Mouse (Mus musculus): ENCODE measurements around the gene Olfr1105. TPM values are rescaled to one million over a fixed set of nuclear protein-coding genes. Genes with fewer than 3 reads are reported as not detected.

Gene Olfr1105
- not detected in 2 replicates for polyA plus RNA-seq (2015; fragmentation: Nextera tagmentation; extraction: Ambion mirVana)

DNA sequence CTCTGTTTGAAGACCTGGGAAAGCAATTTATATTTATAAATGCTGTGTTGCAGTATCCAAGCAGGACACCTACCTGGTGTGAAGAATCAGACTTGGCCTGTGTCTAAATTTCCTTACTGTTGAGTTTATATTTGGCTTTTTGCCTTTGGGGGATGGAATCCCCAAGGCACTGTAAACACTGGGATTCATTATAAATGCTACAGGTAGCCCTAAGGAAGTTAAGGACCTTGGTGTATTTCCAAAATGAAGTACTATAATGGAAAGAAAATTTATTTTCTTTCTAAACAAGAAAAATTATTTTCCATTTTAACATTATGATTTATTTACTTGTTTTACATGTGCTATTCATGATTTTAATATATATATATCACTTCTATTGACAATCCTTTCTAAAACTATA is at the start of gene Olfr1105:
Gene Olfr1105, minus strand, starts transcription at position 101 of the 400 bp plus-strand sequence.
- Histone ChIP-seq H3K4me3 (no peak within 1 kb of the TSS), H3K27me3 (replicated peaks) (no peaks in the 10 kb centered on the region), H3K27ac (no peak within 1 kb of the TSS), H3K36me3 (replicated peaks) (no peaks in the 10 kb centered on the region), H3K9ac (no peak within 1 kb of the TSS), H3K4me2 (no peak within 1 kb of the TSS), H3K9me3 (no peaks in the 10 kb centered on the region), H3K4me1 (no peaks in the 10 kb centered on the region)
- ATAC-seq (replicated peaks), result no peak

DNA sequence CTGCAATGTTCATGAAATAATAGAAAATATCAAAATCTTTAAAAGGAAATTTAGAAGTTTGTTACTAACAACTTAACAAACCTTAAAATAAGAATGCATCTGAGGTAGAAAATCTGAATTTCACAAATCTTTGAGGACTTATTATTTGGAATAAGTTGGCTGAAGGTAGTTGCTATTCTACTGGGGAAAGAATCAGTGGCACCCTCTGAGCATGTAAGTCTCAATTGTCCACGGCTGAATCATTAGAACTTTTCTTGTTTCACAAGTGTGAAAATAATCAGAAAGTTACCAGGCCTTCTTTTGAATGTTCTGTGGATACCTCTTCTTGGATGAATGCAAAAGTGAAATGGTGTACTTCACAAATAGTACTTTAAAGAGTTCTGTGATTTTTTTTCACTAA is 39.4 kb upstream of the Olfr1105 start, which contains the start of gene Olfr1107:
Gene Olfr1107, minus strand, starts transcription at position 101 of the 400 bp plus-strand sequence.
- no peak for ATAC-seq (replicated peaks)
- no peak within 1 kb of the TSS for H3K4me2 ChIP-seq
- no peaks in the 10 kb centered on the region for H3K27me3 ChIP-seq (replicated peaks)
- H3K4me1 ChIP-seq, result no peaks in the 10 kb centered on the region
- H3K9me3 ChIP-seq, result no peaks in the 10 kb centered on the region
- no peak within 1 kb of the TSS for H3K4me3 ChIP-seq
- 84% methylated on average over 1 of the region's 1 CpGs for WGBS
- H3K27ac ChIP-seq, result no peak within 1 kb of the TSS
- H3K36me3 ChIP-seq (replicated peaks), result no peaks in the 10 kb centered on the region
- no peak within 1 kb of the TSS for H3K9ac ChIP-seq

DNA sequence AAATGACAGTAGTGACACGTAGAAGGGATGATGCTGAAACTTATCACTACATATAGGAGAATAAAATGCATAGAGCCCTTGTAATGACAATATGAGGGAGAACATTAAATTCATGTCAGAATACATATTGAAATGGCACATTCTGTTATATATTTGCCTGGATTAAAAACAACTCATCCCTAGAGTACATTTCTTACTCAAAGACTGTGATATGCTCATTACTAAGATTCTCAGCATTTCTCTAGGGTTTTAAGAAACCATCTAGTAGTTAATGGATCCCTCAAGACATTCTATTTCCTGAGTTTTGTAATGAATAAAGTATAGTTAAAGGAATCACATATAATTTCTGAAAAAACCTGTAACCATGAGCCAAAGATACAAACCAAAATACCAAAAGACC is 15.8 kb upstream of the Olfr1105 start, which contains the start of gene Olfr1106:
Gene Olfr1106, minus strand, starts transcription at position 101 of the 400 bp plus-strand sequence.
- Histone ChIP-seq H3K27ac (no peak within 1 kb of the TSS), H3K27me3 (replicated peaks) (no peaks in the 10 kb centered on the region), H3K4me2 (no peak within 1 kb of the TSS), H3K4me1 (no peaks in the 10 kb centered on the region), H3K36me3 (replicated peaks) (no peaks in the 10 kb centered on the region), H3K4me3 (no peak within 1 kb of the TSS), H3K9me3 (no peaks in the 10 kb centered on the region), H3K9ac (no peak within 1 kb of the TSS)
- no peak for ATAC-seq (replicated peaks)
- 83% methylated on average over 1 of the region's 1 CpGs for WGBS

DNA sequence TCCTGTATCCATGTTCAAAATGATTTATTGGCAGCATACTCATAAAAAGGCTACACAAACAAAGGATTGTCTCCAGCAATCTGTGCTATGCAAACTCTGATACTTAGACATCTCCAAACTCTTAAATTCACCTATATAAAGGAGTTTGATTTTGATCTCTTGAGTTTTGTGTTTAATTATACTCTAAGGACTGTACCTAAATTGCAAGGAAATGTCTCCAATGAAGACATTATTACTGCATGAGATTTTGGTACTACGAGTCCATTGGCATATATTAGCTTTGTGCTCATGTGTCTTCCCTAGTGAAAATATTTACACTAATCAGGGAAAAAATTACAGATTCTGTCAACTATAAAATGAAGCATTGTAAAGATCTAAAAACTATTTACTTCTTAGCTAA is 9.4 kb downstream of the Olfr1105 start, which contains the start of gene Olfr1104:
Gene Olfr1104, minus strand, starts transcription at position 101 of the 400 bp plus-strand sequence.
- ATAC-seq (replicated peaks), result no peak
- no peaks in the 10 kb centered on the region for H3K36me3 ChIP-seq (replicated peaks)
- H3K9ac ChIP-seq, result no peak within 1 kb of the TSS
- no peak within 1 kb of the TSS for H3K27ac ChIP-seq
- 86% methylated on average over 1 of the region's 1 CpGs for WGBS
- no peaks in the 10 kb centered on the region; the same call in 1 of the 2 replicates for H3K9me3 ChIP-seq
- H3K4me1 ChIP-seq, result no peaks in the 10 kb centered on the region
- no peaks in the 10 kb centered on the region for H3K27me3 ChIP-seq (replicated peaks)
- no peak within 1 kb of the TSS for H3K4me2 ChIP-seq
- no peak within 1 kb of the TSS for H3K4me3 ChIP-seq

DNA sequence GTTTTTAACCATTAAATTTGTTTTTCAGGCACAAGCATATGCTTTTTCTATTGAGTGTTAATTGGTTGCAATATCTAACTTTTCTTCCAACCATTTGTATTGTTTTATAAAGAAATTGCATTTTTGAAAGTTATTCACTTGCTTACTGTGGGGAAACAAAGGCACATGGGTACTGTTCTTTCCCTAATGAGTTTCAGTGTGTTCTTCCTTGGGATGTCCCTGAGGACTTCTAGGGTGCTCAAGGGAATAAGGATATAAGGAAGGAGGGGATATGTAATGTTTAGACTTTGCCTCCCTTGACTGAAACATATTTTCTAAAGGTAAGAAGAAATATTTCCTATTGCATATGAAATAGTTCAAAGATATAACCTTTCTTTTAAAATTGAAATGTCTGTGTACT is 38.2 kb downstream of the Olfr1105 start, which contains the start of gene Olfr1102:
Gene Olfr1102, plus strand, starts transcription at position 301 of the 400 bp plus-strand sequence.
- no peak within 1 kb of the TSS for H3K4me2 ChIP-seq
- no peak within 1 kb of the TSS for H3K9ac ChIP-seq
- no peak within 1 kb of the TSS for H3K4me3 ChIP-seq
- no peaks in the 10 kb centered on the region for H3K4me1 ChIP-seq
- H3K9me3 ChIP-seq, result no peaks in the 10 kb centered on the region
- H3K27ac ChIP-seq, result no peak within 1 kb of the TSS
- H3K36me3 ChIP-seq (replicated peaks), result no peaks in the 10 kb centered on the region
- ATAC-seq (replicated peaks), result no peak
- no peaks in the 10 kb centered on the region for H3K27me3 ChIP-seq (replicated peaks)

DNA sequence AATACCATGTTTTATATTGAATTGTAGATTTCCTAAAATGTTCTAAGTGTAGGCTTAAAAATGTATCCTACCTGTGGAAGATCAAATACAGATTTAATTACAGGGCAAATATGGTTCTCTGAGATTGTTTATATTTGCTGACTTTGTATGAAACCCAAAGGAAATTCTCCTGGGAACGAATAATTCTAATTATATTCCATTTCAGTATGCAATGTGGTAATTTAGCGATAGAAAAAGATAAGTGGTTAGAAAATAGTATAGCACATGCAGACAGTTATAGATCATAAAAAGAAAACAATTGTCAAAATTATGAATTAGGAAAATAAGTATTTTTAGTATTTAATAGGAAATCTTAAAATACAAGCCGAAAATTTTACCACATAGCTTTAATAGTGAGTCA is 45.2 kb downstream of the Olfr1105 start, which contains the start of gene Olfr1101:
Gene Olfr1101, minus strand, starts transcription at position 101 of the 400 bp plus-strand sequence.
- no peaks in the 10 kb centered on the region for H3K4me1 ChIP-seq
- WGBS, result 86% methylated on average over 3 of the region's 3 CpGs
- no peak for ATAC-seq (replicated peaks)
- no peaks in the 10 kb centered on the region for H3K27me3 ChIP-seq (replicated peaks)
- no peak within 1 kb of the TSS for H3K4me2 ChIP-seq
- H3K9me3 ChIP-seq, result no peaks in the 10 kb centered on the region
- no peak within 1 kb of the TSS for H3K4me3 ChIP-seq
- H3K36me3 ChIP-seq (replicated peaks), result no peaks in the 10 kb centered on the region
- no peak within 1 kb of the TSS for H3K9ac ChIP-seq
- H3K27ac ChIP-seq, result no peak within 1 kb of the TSS

Other genes with a start within 250 kb of the Olfr1105 start
- gene Olfr141, start 226.5 kb downstream of the Olfr1105 start, polyA plus RNA-seq (2015; fragmentation: Nextera tagmentation; extraction: Ambion mirVana), result not detected in 2 replicates
- gene Olfr1094, start 211.9 kb downstream of the Olfr1105 start, polyA plus RNA-seq (2015; fragmentation: Nextera tagmentation; extraction: Ambion mirVana), result not detected in 2 replicates
- gene Olfr1095, start 184.8 kb downstream of the Olfr1105 start, polyA plus RNA-seq (2015; fragmentation: Nextera tagmentation; extraction: Ambion mirVana), result not detected in 2 replicates
- gene Gm13723, start 161.7 kb downstream of the Olfr1105 start, polyA plus RNA-seq (2015; fragmentation: Nextera tagmentation; extraction: Ambion mirVana), result not detected in 2 replicates
- not detected in 2 replicates for gene Olfr1097, start 144.3 kb downstream of the Olfr1105 start, polyA plus RNA-seq (2015; fragmentation: Nextera tagmentation; extraction: Ambion mirVana)
- gene Olfr1098, start 112.0 kb downstream of the Olfr1105 start, polyA plus RNA-seq (2015; fragmentation: Nextera tagmentation; extraction: Ambion mirVana), result not detected in 2 replicates
- not detected in 2 replicates for gene Olfr1099, start 75.8 kb downstream of the Olfr1105 start, polyA plus RNA-seq (2015; fragmentation: Nextera tagmentation; extraction: Ambion mirVana)
- not detected in 2 replicates for gene Olfr1100, start 56.6 kb downstream of the Olfr1105 start, polyA plus RNA-seq (2015; fragmentation: Nextera tagmentation; extraction: Ambion mirVana)
- not detected in 2 replicates for gene Olfr1101, start 45.3 kb downstream of the Olfr1105 start, polyA plus RNA-seq (2015; fragmentation: Nextera tagmentation; extraction: Ambion mirVana)
- not detected in 2 replicates for gene Olfr1102, start 38.1 kb downstream of the Olfr1105 start, polyA plus RNA-seq (2015; fragmentation: Nextera tagmentation; extraction: Ambion mirVana)
- not detected in 2 replicates for gene Olfr1104, start 9.5 kb downstream of the Olfr1105 start, polyA plus RNA-seq (2015; fragmentation: Nextera tagmentation; extraction: Ambion mirVana)
- gene Olfr1106, start 15.7 kb upstream of the Olfr1105 start, polyA plus RNA-seq (2015; fragmentation: Nextera tagmentation; extraction: Ambion mirVana), result not detected in 2 replicates
- gene Olfr1107, start 39.3 kb upstream of the Olfr1105 start, polyA plus RNA-seq (2015; fragmentation: Nextera tagmentation; extraction: Ambion mirVana), result not detected in 2 replicates
- not detected in 2 replicates for gene Olfr1109, start 59.5 kb upstream of the Olfr1105 start, polyA plus RNA-seq (2015; fragmentation: Nextera tagmentation; extraction: Ambion mirVana)
- gene Olfr259, start 78.0 kb upstream of the Olfr1105 start, polyA plus RNA-seq (2015; fragmentation: Nextera tagmentation; extraction: Ambion mirVana), result not detected in 2 replicates
- gene Olfr1110, start 103.8 kb upstream of the Olfr1105 start, polyA plus RNA-seq (2015; fragmentation: Nextera tagmentation; extraction: Ambion mirVana), result not detected in 2 replicates
- not detected in 2 replicates for gene Olfr1111, start 116.1 kb upstream of the Olfr1105 start, polyA plus RNA-seq (2015; fragmentation: Nextera tagmentation; extraction: Ambion mirVana)
- not detected in 2 replicates for gene Olfr1112, start 151.3 kb upstream of the Olfr1105 start, polyA plus RNA-seq (2015; fragmentation: Nextera tagmentation; extraction: Ambion mirVana)
- not detected in 2 replicates for gene Olfr1113, start 172.4 kb upstream of the Olfr1105 start, polyA plus RNA-seq (2015; fragmentation: Nextera tagmentation; extraction: Ambion mirVana)
- gene Olfr1115, start 211.5 kb upstream of the Olfr1105 start, polyA plus RNA-seq (2015; fragmentation: Nextera tagmentation; extraction: Ambion mirVana), result not detected in 2 replicates
- not detected in 2 replicates for gene Olfr1116, start 231.0 kb upstream of the Olfr1105 start, polyA plus RNA-seq (2015; fragmentation: Nextera tagmentation; extraction: Ambion mirVana)

All from midbrain, embryonic 15.5 days (tissue).